Mouse (Mus musculus) adrenal gland, adult 18-20 months (tissue): ENCODE results near the gene Slco1a5. TPM values are rescaled to one million over a fixed set of nuclear protein-coding genes. Genes with fewer than 3 reads are reported as not detected.
"Not testable (repeated sequence)": the region's sequence is repeated elsewhere in the genome, so short reads cannot be mapped to it uniquely, and the experiment has no call there.

ENCODE experiments used
- DNase-seq, 2 experiments: peaks; one replicate each; pipeline ENCODE4 v3.0.0; 2021 to 2022; ENCODE audit warnings: low spot score in 2 of 2
- long read RNA-seq, 2 experiments: library from polyadenylated mRNA; stranded (forward); transcript quantifications; one replicate each; pipeline ENCODE4 v2.0.0; 2021
- total RNA-seq, 2 experiments: library from RNA; stranded (reverse); gene quantifications; 1 replicate in 1 of 2; 2 replicates in 1 of 2; pipeline ENCODE4 v1.2.3; 2021

Gene Slco1a5
- not detected for total RNA-seq
- long read RNA-seq, experiment 1 = 0 reads
- long read RNA-seq, experiment 2 = 0 reads

- DNase-seq = no peak
These were observed at the start of gene Slco1a5 for GRCm38 (mm10) chr6:142322881-142323280. Slco1a5 (minus strand) TSS chr6:142322981.

GRCm38 (mm10) chr6:142369568-142369967 lies 46.8 kb upstream of the Slco1a5 start:
- no peak for DNase-seq

DNA sequence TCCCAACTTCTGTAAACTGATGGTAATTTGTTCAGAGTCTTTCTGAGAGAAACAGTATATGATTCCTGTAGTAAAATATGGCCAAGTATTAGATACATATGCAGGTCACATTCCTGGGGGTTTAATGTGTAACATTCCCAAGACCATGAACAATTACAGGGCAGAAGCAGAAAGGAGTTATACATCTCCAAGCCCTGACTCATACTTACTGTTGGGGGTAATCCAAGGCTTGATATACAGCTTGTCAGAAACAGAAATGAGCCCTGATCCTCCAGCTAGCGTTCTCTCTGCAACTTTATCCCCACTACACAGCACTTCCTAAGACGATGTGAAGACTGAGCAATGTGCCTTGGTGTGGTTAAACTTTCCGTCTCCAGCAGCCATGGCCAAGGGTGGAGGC lies 44.8 kb upstream of the Slco1a5 start:
- DNase-seq = no peak

DNA sequence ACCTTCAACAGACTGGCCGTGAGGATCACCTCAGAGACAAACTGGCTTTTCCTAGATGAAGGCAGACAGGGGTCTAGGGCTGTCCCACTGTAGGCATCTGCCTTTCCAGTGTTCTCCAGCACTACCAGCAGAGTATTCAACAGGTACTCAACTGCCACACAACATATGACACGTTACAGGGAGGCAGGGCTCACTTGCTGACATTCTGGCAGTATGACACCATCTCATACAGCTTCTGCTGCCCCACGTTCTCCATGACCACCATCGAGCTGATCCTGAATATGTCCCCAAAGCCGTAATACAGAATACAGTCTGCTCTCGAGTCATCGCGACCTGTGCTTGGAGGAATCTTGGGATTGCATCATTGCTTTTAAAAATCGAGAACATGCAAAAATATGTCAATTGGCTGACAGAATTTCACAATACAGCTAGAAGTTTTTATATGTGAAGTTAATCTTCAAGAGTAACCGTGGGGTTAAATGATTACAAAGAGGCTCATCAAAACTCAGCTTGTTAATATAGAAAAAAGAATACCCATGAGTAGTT lies 43.8 kb upstream of the Slco1a5 start:
- no peak for DNase-seq

GRCm38 (mm10) chr6:142365742-142366472 lies 43.1 kb upstream of the Slco1a5 start:
- DNase-seq = no peak

GRCm38 (mm10) chr6:142363019-142363576 lies 40.3 kb upstream of the Slco1a5 start:
- no peak for DNase-seq

DNA sequence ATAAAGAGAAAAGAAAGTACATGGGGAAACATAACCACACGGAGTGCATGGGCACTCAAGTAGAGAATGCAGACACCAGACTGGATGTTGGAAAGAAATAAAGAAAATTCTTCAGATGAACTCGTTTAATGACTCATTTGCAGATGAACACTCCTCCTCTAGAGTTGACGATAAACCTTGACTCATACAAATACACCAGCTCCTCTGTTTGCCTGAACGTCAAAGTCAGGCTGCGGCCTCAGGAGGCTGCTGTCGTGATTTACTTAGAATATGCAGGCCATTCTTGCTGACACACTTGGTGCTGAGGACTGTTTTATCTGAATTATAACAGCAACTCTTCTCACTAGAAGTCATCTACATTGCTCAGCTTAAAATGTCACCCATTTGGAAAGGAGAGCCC lies 39.3 kb upstream of the Slco1a5 start:
- no peak for DNase-seq

GRCm38 (mm10) chr6:142357106-142357505 lies 34.3 kb upstream of the Slco1a5 start:
- no peak for DNase-seq

DNA sequence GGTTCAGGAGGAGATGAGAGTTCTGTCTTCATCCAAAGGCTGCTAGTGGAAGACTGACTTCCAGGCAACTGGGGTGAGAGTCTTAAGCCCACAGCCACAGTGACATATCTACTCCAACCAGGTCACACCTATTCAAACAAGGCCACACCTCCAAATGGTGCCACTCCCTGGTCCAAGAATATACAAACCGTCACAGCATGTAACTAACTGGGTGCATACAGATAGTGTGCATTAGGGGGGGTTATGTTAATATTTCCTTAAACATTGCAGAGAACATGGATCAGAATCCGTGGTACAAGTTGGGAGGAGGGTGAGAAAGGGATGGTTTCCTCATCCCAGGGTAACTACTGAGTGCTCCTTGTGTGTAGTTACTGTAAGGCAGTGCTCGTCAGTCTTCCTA lies 29.3 kb upstream of the Slco1a5 start:
- DNase-seq = not testable (repeated sequence)

DNA sequence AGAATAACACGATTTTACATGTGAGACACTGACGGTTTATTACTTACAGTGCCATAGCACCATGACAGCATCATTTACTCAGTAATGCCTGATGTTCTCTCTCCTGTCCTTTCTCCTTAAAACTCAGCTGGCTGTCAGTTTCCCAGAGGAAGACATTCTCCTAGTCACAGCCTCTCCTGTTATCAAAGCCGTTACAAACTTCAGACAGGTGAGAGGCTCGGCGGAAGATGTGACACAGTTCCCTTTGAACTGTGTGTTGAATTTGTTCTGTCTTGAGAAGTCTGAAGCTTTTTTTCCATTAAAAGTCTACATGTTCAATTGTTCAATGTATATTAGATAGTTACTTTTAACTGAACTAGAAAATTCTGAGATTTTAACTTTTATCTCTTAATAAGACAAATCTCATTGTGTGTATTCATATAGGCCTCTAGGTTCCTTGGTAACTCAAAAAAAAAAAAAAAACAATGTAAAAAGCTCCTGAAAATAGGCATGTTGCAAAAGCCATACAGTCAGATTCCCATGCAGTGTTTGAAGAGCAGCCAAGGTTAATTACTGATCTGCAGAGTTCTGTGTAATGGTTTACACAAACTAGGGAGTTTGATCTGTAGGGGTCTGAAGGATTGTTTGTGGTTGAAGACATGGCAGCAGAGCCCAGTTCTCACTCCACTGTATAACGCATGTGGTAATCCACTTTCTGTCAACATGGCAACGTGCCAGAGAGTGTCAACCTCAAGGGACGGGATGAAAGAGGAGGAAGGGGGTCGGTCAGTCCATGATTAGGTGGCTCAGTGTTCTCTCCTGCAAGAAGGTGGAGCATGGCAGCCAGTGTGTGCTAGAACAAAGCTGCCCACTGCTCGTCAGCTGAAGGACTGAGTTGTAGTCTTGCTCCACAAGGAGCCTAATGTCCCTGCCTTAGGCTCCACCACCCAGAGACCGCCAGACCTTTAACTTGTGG lies 24.9 kb upstream of the Slco1a5 start:
- no peak for DNase-seq

GRCm38 (mm10) chr6:142346181-142347110 lies 23.7 kb upstream of the Slco1a5 start:
- no peak for DNase-seq

GRCm38 (mm10) chr6:142345440-142346038 lies 22.8 kb upstream of the Slco1a5 start, which contains the start of gene Pyroxd1:
Pyroxd1 (plus strand) TSS chr6:142345654.
- peak; percentile 75 to 76 for DNase-seq

GRCm38 (mm10) chr6:142343561-142343960 lies 20.8 kb upstream of the Slco1a5 start:
- peak; percentile 18 to 34 for DNase-seq

DNA sequence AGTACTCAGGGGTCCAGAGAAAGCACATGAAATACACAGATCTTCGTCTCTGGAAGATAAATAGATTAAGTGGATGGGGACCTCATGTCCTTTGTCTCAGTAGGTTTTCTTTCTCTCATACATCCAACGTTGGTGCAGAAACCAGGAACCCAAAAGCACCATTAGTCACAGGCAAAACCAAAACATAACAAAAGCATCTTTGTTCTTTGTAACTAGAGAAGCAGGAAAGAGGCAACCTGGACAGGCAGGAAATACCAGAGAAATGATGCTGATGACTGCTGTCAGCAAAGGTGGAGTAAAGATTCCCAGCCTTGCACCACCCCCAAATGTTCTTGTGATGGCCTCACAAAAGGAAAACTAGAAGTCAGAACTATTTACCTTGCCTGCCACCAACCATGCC lies 16.8 kb upstream of the Slco1a5 start:
- no peak for DNase-seq

- DNase-seq = no peak
These were observed 16.2 kb upstream of the Slco1a5 start for GRCm38 (mm10) chr6:142338961-142339360.

GRCm38 (mm10) chr6:142329201-142329600 lies 6.4 kb upstream of the Slco1a5 start:
- no peak for DNase-seq

DNA sequence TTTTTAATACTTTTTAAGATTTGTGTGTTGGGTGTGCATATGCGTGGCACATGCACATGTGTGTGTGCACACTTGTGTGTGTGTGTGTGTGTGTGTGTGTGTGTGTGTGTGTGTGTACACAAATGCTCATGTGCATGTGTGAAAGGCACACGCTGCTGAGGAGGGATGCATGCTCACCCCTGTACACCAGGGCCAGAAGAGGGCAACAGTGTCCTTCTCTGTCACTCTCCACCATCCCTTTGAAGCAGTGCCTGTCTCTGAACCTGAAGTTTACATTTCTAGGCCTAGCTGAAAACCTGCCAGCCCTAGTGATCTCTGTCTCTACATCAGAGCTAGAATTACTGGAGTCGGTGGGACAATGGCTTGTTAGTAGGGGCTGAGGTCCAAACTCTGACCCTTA lies 3.8 kb upstream of the Slco1a5 start:
- no peak for DNase-seq

DNA sequence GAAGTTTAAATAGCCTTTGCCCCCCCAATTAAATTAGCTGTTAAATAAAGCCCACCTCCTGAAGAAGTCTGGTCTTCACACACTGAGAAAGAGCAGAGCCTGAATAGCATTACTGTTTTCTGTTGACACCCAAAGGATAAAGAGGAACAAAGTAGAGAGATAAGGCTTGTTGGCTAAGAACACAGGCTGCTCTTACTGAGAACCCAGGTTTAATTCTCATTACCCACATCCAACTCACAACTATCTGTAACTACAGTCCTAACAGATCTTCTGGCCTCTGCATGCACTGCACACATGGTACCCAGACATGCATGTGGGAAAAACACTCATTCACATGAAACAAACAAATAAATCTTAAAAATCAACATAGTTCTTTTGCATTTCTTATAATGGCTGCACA lies 5.7 kb downstream of the Slco1a5 start:
- no peak for DNase-seq

DNA sequence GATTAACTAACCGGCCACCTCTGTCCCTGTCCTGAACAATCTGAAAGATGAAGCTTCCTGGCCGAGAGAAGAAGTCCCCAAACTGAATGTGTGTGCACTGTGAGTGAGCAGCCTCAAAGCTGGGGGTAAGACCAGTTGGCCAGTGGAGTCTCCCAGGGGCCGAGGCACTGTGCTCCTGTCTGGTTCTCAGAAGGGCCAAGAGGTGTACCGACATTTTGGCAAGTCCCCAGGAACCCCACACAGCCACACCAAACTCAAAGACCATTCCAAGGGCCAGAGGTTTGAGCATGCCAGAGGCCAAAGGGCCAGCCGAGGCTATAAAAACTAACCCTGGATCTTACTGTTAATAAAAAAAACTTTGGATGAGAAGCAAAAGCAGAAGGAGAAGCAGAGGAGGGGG lies 8.5 kb downstream of the Slco1a5 start:
- DNase-seq = no peak

DNA sequence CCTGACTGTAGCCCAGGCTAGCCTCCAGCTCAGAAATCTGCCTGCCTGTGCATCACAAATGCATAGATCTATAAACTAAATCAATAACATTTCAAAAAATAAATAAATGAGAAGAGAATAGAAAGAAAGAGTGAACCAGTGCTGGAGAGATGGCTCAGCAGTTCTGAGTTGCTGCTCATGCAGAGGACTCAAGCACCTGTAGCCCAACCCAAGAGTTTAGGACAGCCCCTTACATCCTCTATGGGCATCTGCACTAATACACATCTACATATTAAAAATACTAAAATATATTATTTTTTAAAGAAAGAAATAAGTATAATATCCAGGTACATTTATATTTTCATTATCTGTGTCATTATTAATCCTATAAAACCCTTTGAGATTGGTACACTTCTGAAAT lies 17.7 kb downstream of the Slco1a5 start:
- DNase-seq = no peak
